Mouse (Mus musculus) heart, adult 2 months (tissue): Measurements from ENCODE around the gene Rnf220.

ENCODE experiments used
- CTCF ChIP-seq: fragments of 200-600 bp; IDR thresholded peaks from 2 replicates; pipeline ENCODE4 v1.8.1; 2022; ENCODE audit warnings: antibody characterized with exemption, mild to moderate bottlenecking, moderate library complexity
- POLR2A ChIP-seq: fragments of 200-500 bp; IDR thresholded peaks from 2 replicates; pipeline ENCODE4 v1.6.1; 2011; ENCODE audit warnings: mild to moderate bottlenecking, low read depth, low read length, control low read depth; ENCODE audit not compliant: insufficient read depth

GRCm38 (mm10) chr4:117314849-117315500, 181.9 kb downstream of the Rnf220 start:
- no peak for TF ChIP-seq POLR2A
- no peak for TF ChIP-seq CTCF
